Mouse (Mus musculus) bone marrow macrophage, adult 2 months (primary cell): ENCODE results near the gene Hoxd11.

Experiments used
- CTCF ChIP-seq: IDR thresholded peaks from 2 replicates; pipeline ENCODE4 v1.5.1; 2012; ENCODE audit warnings: low read depth, mild to moderate bottlenecking, low read length, moderate library complexity
- POLR2A ChIP-seq: IDR thresholded peaks from 2 replicates; pipeline ENCODE4 v1.6.1; 2012; ENCODE audit warnings: mild to moderate bottlenecking, low read depth, low read length, borderline replicate concordance

GRCm38 (mm10) chr2:74666411-74666810, 12.9 kb upstream of the Hoxd11 start:
- TF ChIP-seq CTCF (no peak), POLR2A (no peak)
